Mouse (Mus musculus): ENCODE measurements around the gene Cep68.

Gene Cep68

GRCm38 (mm10) chr11:20204870-20205446 lies 44.3 kb downstream of the Cep68 start:
- DNase-seq (ENCODE audit: low spot score), result no peak

- no peak for DNase-seq (ENCODE audit: low spot score)
Observed at GRCm38 (mm10) chr11:20204321-20204720, 44.9 kb downstream of the Cep68 start.

GRCm38 (mm10) chr11:20202299-20203011 lies 46.8 kb downstream of the Cep68 start:
- no peak for DNase-seq (ENCODE audit: low spot score)

GRCm38 (mm10) chr11:20201661-20202101 lies 47.5 kb downstream of the Cep68 start:
- DNase-seq (ENCODE audit: low spot score), result peak; percentile 62

- DNase-seq (ENCODE audit: low spot score), result peak; percentile 100
Observed at GRCm38 (mm10) chr11:20200713-20201575, 48.3 kb downstream of the Cep68 start, which contains the start of gene Rab1a. Gene Rab1a, plus strand, starts transcription at chr11:20201432.

- no peak for DNase-seq (ENCODE audit: low spot score)
Observed at GRCm38 (mm10) chr11:20193100-20193736, 56.0 kb downstream of the Cep68 start.

- no peak for DNase-seq (ENCODE audit: low spot score)
Observed at GRCm38 (mm10) chr11:20187271-20187670, 62.0 kb downstream of the Cep68 start.
